Mouse (Mus musculus) heart, embryonic 14.5 days (tissue): ENCODE results near the gene Zup1. TPM values are rescaled to one million over a fixed set of nuclear protein-coding genes. Genes with fewer than 3 reads are reported as not detected.
A peak's percentile ranks its signal among the peaks of the same experiment; 100 is the strongest.
"Not testable (repeated sequence)": the region's sequence is repeated elsewhere in the genome, so short reads cannot be mapped to it uniquely, and the experiment has no call there.

Experiments used
- ATAC-seq: fragments of 200-750 bp; cut with Nextera tagmentation; 2 replicates; pipeline ENCODE4 v1.8.0; 2017; ENCODE audit warnings: low read depth, moderate TSS enrichment; ENCODE audit not compliant: insufficient number of reproducible peaks, insufficient read depth, low FRiP score
- H3K27ac ChIP-seq, 2 experiments: fragments of 200-500 bp in 1 of 2; fragments of 300-500 bp in 1 of 2; sonication (generic) in 1 of 2; replicated peaks in 1 of 2; 2 replicates each; pipeline ENCODE4 v1.5.1; 2012 to 2014; ENCODE audit warnings: low read depth in 2 of 2, low read length in 2 of 2, control low read depth in 1 of 2, mild to moderate bottlenecking in 1 of 2, mixed read lengths in 1 of 2; ENCODE audit not compliant: control insufficient read depth in 1 of 2, insufficient read depth in 1 of 2
- H3K27me3 ChIP-seq: fragments of 300-500 bp; sonication (generic); 2 replicates; pipeline ENCODE4 v1.6.1; 2014; ENCODE audit warnings: mild to moderate bottlenecking, low read length, control low read depth; ENCODE audit not compliant: control insufficient read depth, insufficient read depth
- H3K36me3 ChIP-seq: fragments of 300-500 bp; sonication (generic); 2 replicates; pipeline ENCODE4 v1.6.1; 2014; ENCODE audit warnings: mild to moderate bottlenecking, control low read depth, low read length, mixed read lengths; ENCODE audit not compliant: control insufficient read depth, insufficient read depth
- H3K4me1 ChIP-seq, 2 experiments: fragments of 200-500 bp in 1 of 2; fragments of 300-500 bp in 1 of 2; sonication (generic) in 1 of 2; 2 replicates each; pipeline ENCODE4 v1.6.1; 2012 to 2014; ENCODE audit warnings: low read length in 2 of 2, control low read depth in 1 of 2, mixed read lengths in 1 of 2; ENCODE audit not compliant: control insufficient read depth in 2 of 2, insufficient read depth in 2 of 2
- H3K4me2 ChIP-seq: fragments of 300-500 bp; sonication (generic); 2 replicates; pipeline ENCODE4 v1.6.1; 2014; ENCODE audit warnings: mild to moderate bottlenecking, low read length
- H3K4me3 ChIP-seq, 2 experiments: fragments of 200-500 bp in 1 of 2; fragments of 300-500 bp in 1 of 2; sonication (generic) in 1 of 2; 2 replicates each; pipeline ENCODE4 v1.5.1; 2012 to 2014; ENCODE audit warnings: low read length in 2 of 2, mild to moderate bottlenecking in 2 of 2, control low read depth in 1 of 2, low read depth in 1 of 2, moderate library complexity in 1 of 2; ENCODE audit not compliant: control insufficient read depth in 1 of 2, insufficient read depth in 1 of 2
- H3K9ac ChIP-seq: fragments of 300-500 bp; sonication (generic); 2 replicates; pipeline ENCODE4 v1.6.1; 2014; ENCODE audit warnings: mild to moderate bottlenecking, low read length
- H3K9me3 ChIP-seq: fragments of 300-500 bp; sonication (generic); 2 replicates; pipeline ENCODE4 v1.6.1; 2016; ENCODE audit warnings: low read length, control low read depth; ENCODE audit not compliant: control insufficient read depth
- WGBS: fragments of 180-500 bp; shearing (Covaris S2); extraction: QIAGEN DNeasy Blood & Tissue Kit; methylation state at CpG from one replicate; pipeline ENCODE4 v1.1.7; 2014; 5-methylcytosine and 5-hydroxymethylcytosine counted together
- polyA plus RNA-seq: library from polyadenylated mRNA; unstranded; fragments of >200 nt; fragmentation: Nextera tagmentation; extraction: Ambion mirVana; gene quantifications from 2 replicates; pipeline ENCODE4 v1.2.1, GENCODE M21; 2014

The Zup1 gene
- polyA plus RNA-seq = 12.2 and 13.6 TPM in 2 replicates

DNA sequence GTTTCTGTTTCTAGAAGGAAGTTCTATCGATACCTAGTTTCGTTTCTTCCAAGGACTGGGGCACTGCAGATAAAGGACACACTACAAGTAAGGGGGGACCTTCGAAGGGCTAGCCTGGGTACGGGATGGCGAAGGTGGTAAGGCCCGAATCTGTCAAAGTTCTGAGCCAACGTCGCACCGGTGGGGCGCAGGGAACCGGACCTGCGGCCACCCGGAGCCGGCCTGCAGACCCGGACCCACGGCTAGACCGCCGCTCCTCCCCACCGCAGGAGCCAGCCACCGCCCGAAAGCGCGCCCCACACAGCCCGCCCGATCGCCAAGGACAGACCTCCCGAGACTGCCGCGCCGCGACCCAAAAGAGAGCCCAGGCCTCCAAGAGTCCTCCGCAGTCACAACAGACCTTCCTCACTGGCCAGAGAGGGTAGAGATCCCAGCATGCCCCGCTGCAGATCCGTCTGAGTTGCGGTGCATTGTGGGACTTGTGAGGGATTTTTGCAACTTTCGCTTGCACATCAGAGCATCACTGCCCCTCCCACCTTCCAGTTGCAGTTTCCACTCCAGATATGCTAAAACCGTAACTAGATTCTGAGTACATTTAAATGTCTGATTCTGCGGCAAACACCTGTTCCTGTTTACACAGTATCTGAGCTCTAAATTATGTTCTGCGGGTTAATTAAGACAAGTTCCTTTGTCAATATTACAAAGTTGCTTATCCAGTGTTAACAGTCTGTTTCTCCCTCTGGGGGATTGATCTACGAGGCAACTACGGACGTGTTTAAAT is at the start of gene Zup1:
Gene Zup1 (minus strand): TSS at position 467 of the 781 bp plus-strand sequence.
- Histone ChIP-seq H3K4me1 (peaks cover 0 to 7% of the 10 kb centered on the region in 2 experiments; a peak in 2 of 4 replicates), H3K27me3 (no peaks in the 10 kb centered on the region), H3K4me2 (peak within 1 kb of the TSS; percentile 72), H3K9me3 (no peaks in the 10 kb centered on the region), H3K36me3 (peaks cover 22% of the 10 kb centered on the region), H3K4me3 (peak within 1 kb of the TSS; percentile 76 to 100), H3K27ac (peak within 1 kb of the TSS; percentile 72 to 89), H3K9ac (peak within 1 kb of the TSS; percentile 95)
- 3% methylated on average over 42 of the region's 42 CpGs for WGBS
- ATAC-seq = peak; percentile 89

- no peak overlapping the region for H3K4me3 ChIP-seq
- no peaks in the 10 kb centered on the region for H3K27me3 ChIP-seq
- no peak overlapping the region for H3K4me2 ChIP-seq
- no peak overlapping the region for H3K27ac ChIP-seq
- no peak overlapping the region for H3K9ac ChIP-seq
- no peaks in the 10 kb centered on the region for H3K9me3 ChIP-seq
- ATAC-seq = no peak
- H3K4me1 ChIP-seq = no peaks in the 10 kb centered on the region
- peaks cover 98% of the 10 kb centered on the region for H3K36me3 ChIP-seq
These were observed 47.3 kb upstream of the Zup1 start for GRCm38 (mm10) chr10:33998397-33998796.

DNA sequence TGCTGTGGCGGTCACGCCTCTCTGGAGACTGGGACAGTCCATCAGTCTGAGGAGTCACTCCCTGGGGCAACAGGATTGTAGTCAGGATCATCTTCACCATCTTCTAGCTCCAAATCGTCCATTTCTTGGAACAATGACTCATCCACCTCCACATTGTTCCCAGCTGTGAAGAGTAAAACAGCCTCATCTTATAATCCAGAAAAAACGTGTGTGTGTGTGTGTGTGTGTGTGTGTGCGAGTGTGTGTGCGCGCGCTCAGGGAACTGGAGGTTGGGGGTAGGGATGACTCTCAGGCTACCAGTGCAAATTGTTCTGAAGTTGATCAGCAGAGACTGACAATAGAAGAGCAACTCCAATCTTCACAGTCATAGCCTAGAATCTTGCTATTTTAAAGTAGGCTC is 45.6 kb upstream of the Zup1 start:
- not testable (repeated sequence) for H3K4me1 ChIP-seq, H3K27me3 ChIP-seq, H3K4me2 ChIP-seq, H3K27ac ChIP-seq, ATAC-seq, H3K9me3 ChIP-seq, H3K9ac ChIP-seq, H3K4me3 ChIP-seq
- peaks cover 98% of the 10 kb centered on the region for H3K36me3 ChIP-seq
- WGBS = 90% methylated on average over 6 of the region's 8 CpGs

- 14% methylated on average over 4 of the region's 4 CpGs for WGBS
- no peak overlapping the region for H3K4me2 ChIP-seq
- H3K27me3 ChIP-seq = no peaks in the 10 kb centered on the region
- H3K27ac ChIP-seq = no peak overlapping the region
- no peaks in the 10 kb centered on the region for H3K4me1 ChIP-seq
- ATAC-seq = no peak
- H3K9ac ChIP-seq = no peak overlapping the region
- H3K9me3 ChIP-seq = no peaks in the 10 kb centered on the region
- no peak overlapping the region for H3K4me3 ChIP-seq
- peaks cover 13% of the 10 kb centered on the region for H3K36me3 ChIP-seq
These were observed 35.7 kb upstream of the Zup1 start for GRCm38 (mm10) chr10:33986771-33987170.

GRCm38 (mm10) chr10:33974781-33975494 is 23.9 kb upstream of the Zup1 start:
- Histone ChIP-seq H3K27ac (no peak overlapping the region), H3K36me3 (no peaks in the 10 kb centered on the region), H3K4me3 (no peak overlapping the region), H3K9me3 (peaks cover 4% of the 10 kb centered on the region), H3K27me3 (no peaks in the 10 kb centered on the region), H3K4me1 (no peaks in the 10 kb centered on the region), H3K4me2 (no peak overlapping the region), H3K9ac (no peak overlapping the region)
- WGBS = 87% methylated on average over 7 of the region's 7 CpGs
- no peak for ATAC-seq

DNA sequence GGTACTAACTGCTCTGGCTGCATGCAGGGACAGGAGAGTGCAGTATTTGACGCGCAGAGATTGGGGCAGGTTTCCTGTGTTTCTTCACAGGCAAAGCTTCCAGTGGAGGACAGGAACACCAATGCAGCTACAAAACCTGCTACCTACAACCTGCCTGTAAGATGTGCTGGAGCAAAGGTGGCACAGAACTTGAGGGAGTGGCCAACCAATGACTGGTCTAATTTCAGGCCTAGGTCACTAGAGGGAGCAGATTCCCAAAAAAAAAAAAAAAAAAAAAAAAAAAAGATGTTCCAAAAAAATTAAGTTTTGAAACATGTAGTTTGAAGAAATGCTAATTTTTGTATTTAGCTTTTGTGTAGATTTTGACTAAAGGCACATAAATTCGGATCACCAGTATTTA is 1.4 kb upstream of the Zup1 start:
- Histone ChIP-seq H3K4me2 (no peak overlapping the region), H3K4me1 (peaks cover 0 to 7% of the 10 kb centered on the region in 2 experiments; a peak in 2 of 4 replicates), H3K9ac (no peak overlapping the region), H3K36me3 (peaks cover 16% of the 10 kb centered on the region), H3K27ac (no peak overlapping the region), H3K27me3 (no peaks in the 10 kb centered on the region), H3K9me3 (no peaks in the 10 kb centered on the region), H3K4me3 (no peak overlapping the region)
- no peak for ATAC-seq
- 68% methylated on average over 3 of the region's 3 CpGs for WGBS

- peaks cover 0 to 7% of the 10 kb centered on the region in 2 experiments; a peak in 2 of 4 replicates for H3K4me1 ChIP-seq
- H3K4me3 ChIP-seq = no peak overlapping the region
- H3K36me3 ChIP-seq = peaks cover 53% of the 10 kb centered on the region
- no peak overlapping the region for H3K4me2 ChIP-seq
- H3K9ac ChIP-seq = no peak overlapping the region
- H3K27ac ChIP-seq = no peak overlapping the region
- H3K9me3 ChIP-seq = no peaks in the 10 kb centered on the region
- H3K27me3 ChIP-seq = no peaks in the 10 kb centered on the region
- 80% methylated on average over 2 of the region's 2 CpGs for WGBS
- no peak for ATAC-seq
These were observed 4.7 kb downstream of the Zup1 start for GRCm38 (mm10) chr10:33946336-33946735.
